Mouse (Mus musculus) embryo, embryonic 10 days (tissue): ENCODE results near the gene Anxa2.

ENCODE experiments used
- DNase-seq: peaks from one replicate; pipeline ENCODE4 v3.0.0-alpha.2; 2015; ENCODE audit warnings: low spot score

Anxa2 gene

GRCm38 (mm10) chr9:69512726-69513125, 59.3 kb downstream of the Anxa2 start:
- no peak for DNase-seq

- DNase-seq, result no peak
These were observed 60.8 kb downstream of the Anxa2 start for GRCm38 (mm10) chr9:69514206-69514605.

GRCm38 (mm10) chr9:69515416-69515815, 62.0 kb downstream of the Anxa2 start:
- no peak for DNase-seq

- no peak for DNase-seq
These were observed 64.1 kb downstream of the Anxa2 start for GRCm38 (mm10) chr9:69517387-69518035.
